Mouse (Mus musculus) ovary, postnatal 14 days (tissue): Measurements from ENCODE around the gene Per1.

Source experiments
- DNase-seq: peaks from one replicate; pipeline ENCODE4 v3.0.0; 2022; ENCODE audit warnings: low spot score

The Per1 gene

DNA sequence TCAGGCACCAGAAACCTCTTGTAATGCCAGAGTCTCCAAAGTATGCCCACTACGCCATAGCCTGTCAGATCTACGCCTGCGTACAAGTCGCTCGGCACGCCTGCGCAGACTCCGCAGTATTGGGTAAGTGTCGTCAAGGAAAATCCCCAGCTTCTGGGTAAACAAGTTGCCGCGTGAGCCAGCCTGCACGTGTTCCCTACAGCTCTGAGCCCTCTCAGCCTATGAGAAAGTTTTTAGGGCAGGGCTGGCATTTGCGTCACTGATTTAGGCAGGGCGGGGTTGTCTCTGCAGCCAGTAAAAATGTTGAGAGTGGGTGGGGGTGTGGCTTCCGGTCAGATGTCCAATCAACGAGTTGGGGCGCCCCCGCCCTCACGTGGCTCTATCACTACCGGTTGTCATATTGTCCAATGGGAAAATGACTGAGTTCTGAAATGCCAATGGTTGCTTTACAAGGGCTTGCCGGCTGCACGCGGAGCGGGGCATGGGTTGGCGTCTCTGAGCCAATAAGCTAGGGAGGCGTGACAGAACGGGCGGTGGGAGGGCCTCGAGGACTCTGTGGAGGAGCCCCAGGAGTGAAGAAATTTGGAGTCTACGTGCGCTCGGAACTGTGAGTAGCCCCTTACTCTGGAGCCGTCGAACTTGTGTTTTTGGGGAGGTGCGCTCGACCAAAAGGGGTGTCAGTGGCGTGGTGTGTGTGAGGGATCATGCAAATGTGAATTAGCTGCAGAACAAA, at the start of gene Per1:
TSS of gene Per1 (plus strand) at position 521 of the 733 bp plus-strand sequence.
- DNase-seq: peak; percentile 94

DNA sequence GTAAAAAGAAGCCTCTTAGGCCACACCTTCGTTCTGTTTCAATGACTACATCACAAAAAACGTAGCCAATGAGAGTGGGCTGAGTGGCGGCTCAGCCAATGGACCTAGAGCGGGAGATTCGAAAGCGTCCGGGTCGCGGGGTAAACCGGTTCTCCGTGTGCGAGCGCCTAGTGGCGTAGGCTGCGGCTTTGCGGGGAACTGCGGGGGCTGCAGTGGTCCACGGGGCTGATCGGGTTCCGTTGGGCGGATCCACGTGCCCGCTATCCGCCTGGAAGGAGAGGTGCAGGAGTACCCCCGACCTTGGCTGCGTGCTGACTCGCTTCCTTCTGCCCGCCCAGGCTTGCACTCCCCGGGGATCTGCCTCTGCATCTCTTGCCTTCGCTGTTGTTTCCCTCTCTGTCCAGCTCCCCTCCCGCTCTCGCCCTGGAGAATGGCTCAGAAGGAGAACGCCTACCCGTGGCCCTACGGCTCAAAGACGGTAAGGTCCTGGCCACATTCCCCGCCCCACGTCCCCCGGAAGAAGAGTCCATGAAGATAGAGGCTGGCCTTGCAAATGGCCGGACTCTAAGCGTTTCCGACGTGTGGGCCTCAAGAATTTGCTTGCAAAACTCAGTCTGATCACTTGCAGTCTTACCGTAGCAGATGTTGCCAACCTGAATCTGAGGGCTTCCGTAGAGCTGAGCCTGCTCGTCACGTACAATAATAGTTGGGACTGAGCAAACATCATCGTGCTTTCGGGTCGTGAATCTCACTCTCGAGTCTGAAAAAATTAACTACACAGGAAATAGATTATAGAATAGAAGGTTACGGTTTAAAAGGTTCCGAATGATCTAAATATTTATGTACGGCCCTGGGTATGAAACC, 49.3 kb upstream of the Per1 start, which contains the start of gene Aurkb:
TSS of gene Aurkb (plus strand) at position 117 of the 864 bp plus-strand sequence.
- DNase-seq: peak; percentile 71

DNA sequence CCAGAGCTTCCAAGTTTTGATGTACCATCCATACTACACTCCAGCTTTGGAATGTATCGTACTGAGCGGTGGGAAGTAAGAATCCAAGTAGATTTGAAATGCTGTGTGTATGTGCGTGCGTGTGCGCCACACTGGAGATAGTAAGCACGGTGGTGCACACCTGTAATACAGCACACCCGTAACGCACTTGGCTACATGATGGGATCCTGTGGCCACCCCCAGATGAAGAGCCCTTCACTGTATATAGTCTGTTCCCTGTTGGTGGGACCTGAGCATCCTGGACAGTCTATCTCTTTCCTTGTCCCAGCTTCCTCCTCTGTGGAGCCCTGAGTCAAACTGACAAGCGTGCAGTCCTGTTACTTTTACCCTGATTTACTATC, 48.6 kb upstream of the Per1 start:
- DNase-seq: no peak

GRCm38 (mm10) chr11:69047592-69047991, 47.4 kb upstream of the Per1 start:
- DNase-seq: no peak

GRCm38 (mm10) chr11:69048151-69048550, 46.9 kb upstream of the Per1 start:
- no peak for DNase-seq

GRCm38 (mm10) chr11:69050748-69051147, 44.3 kb upstream of the Per1 start:
- DNase-seq: no peak

DNA sequence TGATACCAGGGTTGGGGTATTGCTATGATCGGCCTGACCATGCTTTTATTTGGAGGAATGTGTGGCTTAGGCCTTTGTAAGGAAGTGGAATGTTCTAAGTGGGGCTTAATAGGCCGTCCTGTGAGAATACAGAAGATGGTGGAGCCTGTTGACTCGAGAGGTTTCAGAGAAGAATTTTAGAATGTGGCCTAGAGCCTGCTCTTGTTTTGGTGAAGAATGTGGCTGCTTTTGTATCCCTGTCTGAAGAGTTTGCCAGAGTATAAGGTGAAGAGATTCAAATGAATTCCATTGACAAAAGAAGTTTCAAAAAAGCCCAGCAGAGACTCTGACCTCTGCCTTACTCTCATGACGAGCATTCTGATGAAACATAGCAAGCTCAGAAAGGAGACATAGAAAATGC, 43.2 kb upstream of the Per1 start:
- no peak for DNase-seq

DNA sequence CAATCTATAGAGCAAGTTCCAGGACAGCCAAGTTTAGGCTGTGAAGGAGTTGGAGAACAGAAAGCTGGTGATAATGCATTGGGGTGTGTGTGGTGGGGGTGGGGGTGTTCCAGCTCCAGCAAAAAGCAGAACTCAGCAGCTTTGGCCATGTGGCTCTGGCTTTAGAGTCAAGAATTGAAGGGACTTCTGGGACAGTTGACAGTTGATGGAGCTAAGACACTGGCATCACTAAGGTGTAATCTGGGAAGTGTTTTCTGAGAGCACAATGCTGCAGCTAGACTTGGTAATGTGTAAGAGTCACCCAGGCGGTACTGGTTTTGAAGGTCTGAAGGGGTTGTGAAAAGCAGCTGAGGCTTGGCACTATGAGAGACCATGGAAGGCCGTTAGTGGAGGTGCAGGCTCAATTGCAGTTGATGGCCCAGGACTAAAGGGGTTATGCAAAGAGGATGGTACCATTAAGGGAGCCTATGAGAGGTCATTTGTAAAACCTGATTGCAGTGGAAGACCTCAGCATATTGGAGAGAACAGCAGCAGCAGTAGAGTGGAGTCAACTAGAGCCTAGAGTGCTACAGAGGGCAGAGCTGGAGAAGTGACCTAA, 42.1 kb upstream of the Per1 start:
- DNase-seq: no peak

GRCm38 (mm10) chr11:69053848-69054247, 41.2 kb upstream of the Per1 start:
- DNase-seq: no peak

DNA sequence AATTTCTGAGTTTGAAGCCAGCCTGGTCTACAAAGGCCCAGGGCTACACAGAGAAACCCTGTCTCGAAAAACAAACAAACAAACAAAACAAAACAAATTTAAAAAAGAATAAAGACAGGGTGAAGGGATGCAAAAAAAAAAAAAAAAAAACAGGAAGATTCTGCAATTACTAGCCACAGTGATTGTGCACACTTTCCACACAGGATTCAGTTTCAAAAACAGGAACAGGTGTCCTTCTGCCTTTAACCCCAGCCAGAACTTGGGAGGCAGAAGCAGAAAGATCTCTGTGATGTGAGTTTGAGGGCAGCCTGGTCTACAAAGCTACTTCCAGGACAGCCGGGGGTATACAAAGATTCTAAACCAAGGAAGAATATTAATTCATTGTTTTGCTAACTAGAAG, 36.8 kb upstream of the Per1 start:
- DNase-seq: no peak

- no peak for DNase-seq
Measured at GRCm38 (mm10) chr11:69058729-69059356, 36.2 kb upstream of the Per1 start.

- peak; percentile 83 for DNase-seq
Measured at GRCm38 (mm10) chr11:69059357-69059974, 35.6 kb upstream of the Per1 start, which contains the start of gene Borcs6. Gene Borcs6 (plus strand): TSS chr11:69059717.

DNA sequence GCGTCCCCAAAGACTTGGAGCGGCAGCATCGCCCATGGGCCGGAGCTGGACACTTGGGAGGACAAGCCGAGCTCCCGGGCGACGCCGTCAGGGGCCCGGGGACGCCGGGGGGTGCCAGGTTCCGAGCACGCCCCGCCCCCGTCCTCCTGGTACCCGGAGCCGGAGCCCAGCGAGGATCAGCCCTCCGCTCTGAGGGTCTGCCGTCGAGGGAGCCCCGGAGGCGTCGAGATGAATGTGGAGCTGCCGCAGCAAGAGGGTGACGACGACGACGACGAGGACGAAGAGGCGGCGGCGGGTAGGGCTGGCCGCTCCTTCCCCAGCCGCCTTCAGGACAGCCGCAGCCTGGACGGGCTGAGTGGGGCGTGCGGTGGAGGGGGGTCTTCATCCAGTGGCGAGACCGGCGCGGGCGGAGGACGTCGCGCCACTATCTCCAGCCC, 35.0 kb upstream of the Per1 start:
- no peak for DNase-seq

DNA sequence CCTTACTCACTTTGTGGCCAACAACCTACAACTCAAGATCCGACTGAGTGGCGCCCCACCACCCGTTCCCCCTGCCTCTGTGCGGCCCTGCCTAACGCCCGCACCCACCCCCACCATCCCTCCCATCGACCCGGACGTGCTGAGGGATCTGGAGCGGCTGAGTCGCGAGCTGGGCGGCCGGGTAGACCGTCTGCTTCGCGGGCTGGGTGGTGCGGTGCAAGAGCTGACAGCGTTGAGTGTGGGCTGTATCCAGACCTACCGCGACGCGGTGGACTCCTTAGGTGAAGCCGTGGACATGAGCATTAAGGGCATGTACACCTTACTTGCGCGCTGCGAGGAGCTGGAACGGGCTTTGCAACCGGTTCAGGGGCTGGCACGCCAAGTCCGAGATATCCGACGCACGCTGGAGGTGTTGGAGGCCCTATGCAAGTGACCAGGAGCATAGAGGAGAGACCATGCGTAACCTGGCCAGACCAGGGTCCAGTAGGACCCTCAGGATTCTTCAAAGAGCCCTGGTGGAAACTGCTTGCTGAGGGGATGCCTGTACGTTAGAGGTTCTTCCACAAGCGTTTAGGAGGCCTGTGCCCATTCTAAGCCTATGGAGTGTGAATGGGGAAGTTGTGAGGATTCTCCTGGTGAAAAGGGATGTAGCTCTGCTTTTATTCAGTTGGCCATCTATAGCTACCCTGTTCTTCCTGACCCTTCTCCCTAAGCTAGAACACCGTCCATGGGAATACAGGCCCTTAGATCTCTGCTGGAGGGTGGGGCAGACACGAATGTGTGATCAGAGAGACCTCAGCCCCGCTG, 34.4 kb upstream of the Per1 start:
- no peak for DNase-seq

GRCm38 (mm10) chr11:69061255-69061912, 33.6 kb upstream of the Per1 start:
- no peak for DNase-seq

DNA sequence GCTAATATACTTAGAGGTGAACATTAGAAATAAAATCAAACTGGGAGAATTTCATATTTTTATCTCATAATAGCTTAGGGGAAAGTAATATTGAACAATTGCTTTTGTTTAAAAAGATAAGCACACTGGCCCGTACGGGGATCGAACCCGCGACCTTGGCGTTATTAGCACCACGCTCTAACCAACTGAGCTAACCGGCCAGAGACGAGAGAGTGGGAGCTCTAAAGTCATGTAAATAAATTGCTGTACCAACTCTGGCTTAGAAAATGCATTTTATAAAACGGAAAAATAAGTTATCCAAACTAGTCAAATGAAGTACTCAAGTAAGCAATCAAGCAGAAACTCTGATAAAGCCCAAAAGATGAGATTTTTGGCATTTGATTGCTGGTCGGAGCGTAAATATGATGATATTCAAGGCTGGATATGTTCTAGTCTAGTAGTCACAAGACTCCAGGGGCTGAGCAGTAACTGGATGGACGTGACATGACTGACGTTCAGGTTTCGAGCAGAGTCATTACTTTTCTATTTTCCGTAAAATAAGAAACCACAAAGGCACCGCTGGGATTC, 32.7 kb upstream of the Per1 start:
- peak; percentile 65 for DNase-seq

DNA sequence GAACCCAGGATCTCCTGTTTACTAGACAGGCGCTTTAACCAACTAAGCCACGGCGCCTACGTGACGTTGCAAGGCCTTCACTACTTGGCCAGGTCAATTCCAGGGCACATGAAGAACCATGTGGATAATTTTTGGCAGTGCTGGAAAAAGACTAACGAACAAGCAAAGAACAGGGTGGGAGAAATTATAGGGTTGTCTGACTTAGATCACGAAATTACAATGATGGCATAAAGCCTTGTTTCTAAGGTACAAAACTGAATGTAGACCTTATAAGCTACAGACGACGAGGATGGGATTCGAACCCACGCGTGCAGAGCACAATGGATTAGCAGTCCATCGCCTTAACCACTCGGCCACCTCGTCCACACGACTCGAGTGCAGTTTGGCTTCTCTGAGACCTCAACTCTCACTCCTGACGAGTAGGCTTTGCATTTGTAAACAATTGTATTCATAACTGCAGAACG, 32.2 kb upstream of the Per1 start:
- peak; percentile 98 for DNase-seq

DNA sequence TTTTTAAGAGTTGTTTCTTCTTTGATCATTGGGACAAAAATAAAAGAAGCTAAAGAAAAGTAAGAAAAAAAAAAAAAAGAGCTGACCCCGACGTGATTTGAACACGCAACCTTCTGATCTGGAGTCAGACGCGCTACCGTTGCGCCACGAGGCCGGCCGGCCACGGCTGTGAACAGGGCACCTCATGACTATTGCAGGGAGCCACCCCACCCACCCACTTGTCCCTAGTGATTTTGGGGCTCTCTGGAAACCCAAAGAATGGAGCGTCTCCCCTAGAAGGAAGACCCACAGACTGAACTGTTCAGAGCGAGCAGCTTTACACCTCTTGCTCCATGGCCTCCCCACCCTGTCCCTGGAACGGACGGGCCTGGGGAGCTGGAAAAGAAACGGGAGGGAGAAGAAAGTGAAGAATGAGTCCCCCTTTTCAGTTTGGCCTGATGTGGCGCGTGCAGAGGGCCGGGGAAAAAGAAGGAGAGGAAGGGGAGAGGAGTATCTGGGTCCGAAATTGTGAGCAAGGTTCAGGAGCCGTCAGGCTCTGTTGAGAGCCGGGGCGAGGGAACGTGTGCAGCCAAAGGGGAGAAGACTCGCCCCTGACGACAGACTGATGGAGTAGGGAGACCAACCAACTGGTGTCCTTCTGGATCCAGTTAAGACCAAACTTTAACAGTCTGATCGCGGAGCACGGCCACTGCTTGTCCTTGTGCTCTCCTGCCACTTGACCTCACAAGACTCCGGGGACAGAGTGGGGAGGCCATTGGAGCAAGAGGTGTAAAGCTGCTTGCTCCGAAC, 31.4 kb upstream of the Per1 start:
- peak; percentile 85 for DNase-seq
